Mouse (Mus musculus) heart, postnatal 0 days (tissue): ENCODE results near the gene Agap1.
A peak's percentile ranks its signal among the peaks of the same experiment; 100 is the strongest.

Source experiments
- CTCF ChIP-seq: IDR thresholded peaks from 2 replicates; pipeline ENCODE4 v1.5.1; 2016; ENCODE audit warnings: antibody characterized with exemption, control low read depth, low read depth
- EP300 ChIP-seq: IDR thresholded peaks from 2 replicates; pipeline ENCODE4 v1.6.1; 2016; ENCODE audit warnings: antibody characterized with exemption, low read depth

- TF ChIP-seq EP300 (no peak), CTCF (peak; percentile 97)
These were observed 152.0 kb downstream of the Agap1 start for GRCm38 (mm10) chr1:89606612-89607011.
